Mouse (Mus musculus) midbrain, embryonic 10.5 days (tissue): Measurements from ENCODE around the gene Miox. TPM values are rescaled to one million over a fixed set of nuclear protein-coding genes. Genes with fewer than 3 reads are reported as not detected.
A peak's percentile ranks its signal among the peaks of the same experiment; 100 is the strongest.

Experiments
- DNase-seq: peaks from one replicate; pipeline ENCODE4 v3.0.0-alpha.2; 2017; ENCODE audit warnings: low spot score
- H3K27ac ChIP-seq: fragments of 300-500 bp; sonication (generic); replicated peaks from 2 replicates; pipeline ENCODE4 v1.5.1; 2016; ENCODE audit warnings: mild to moderate bottlenecking
- H3K27me3 ChIP-seq: fragments of 300-500 bp; sonication (generic); 2 replicates; pipeline ENCODE4 v1.6.1; 2016; ENCODE audit warnings: low read depth, mild to moderate bottlenecking; ENCODE audit not compliant: poor library complexity, severe bottlenecking
- H3K36me3 ChIP-seq: fragments of 300-500 bp; sonication (generic); 2 replicates; pipeline ENCODE4 v1.6.1; 2016; ENCODE audit warnings: mild to moderate bottlenecking, moderate library complexity
- H3K4me1 ChIP-seq: fragments of 300-500 bp; sonication (generic); 2 replicates; pipeline ENCODE4 v1.6.1; 2016
- H3K4me3 ChIP-seq: fragments of 300-500 bp; sonication (generic); 2 replicates; pipeline ENCODE4 v1.5.1; 2016; ENCODE audit warnings: mild to moderate bottlenecking, moderate library complexity
- H3K9me3 ChIP-seq: fragments of 300-500 bp; sonication (generic); replicated peaks from 2 replicates; pipeline ENCODE4 v1.6.1; 2016; ENCODE audit warnings: mild to moderate bottlenecking
- WGBS: fragments of 180-500 bp; shearing (Covaris S2); methylation state at CpG from one replicate; pipeline ENCODE4 v1.1.7; 2016; 5-methylcytosine and 5-hydroxymethylcytosine counted together
- microRNA-seq: library from miRNA; unstranded; fragments of <30 nt; microRNA quantifications from one replicate; pipeline ENCODE4, GENCODE M21; 2017
- polyA plus RNA-seq: library from polyadenylated mRNA; unstranded; fragments of >200 nt; fragmentation: Nextera tagmentation; extraction: Ambion mirVana; gene quantifications from 2 replicates; pipeline ENCODE4 v1.2.1, GENCODE M21; 2016

Miox gene
- polyA plus RNA-seq, 1 experiment from 2014 or later, result not detected

DNA sequence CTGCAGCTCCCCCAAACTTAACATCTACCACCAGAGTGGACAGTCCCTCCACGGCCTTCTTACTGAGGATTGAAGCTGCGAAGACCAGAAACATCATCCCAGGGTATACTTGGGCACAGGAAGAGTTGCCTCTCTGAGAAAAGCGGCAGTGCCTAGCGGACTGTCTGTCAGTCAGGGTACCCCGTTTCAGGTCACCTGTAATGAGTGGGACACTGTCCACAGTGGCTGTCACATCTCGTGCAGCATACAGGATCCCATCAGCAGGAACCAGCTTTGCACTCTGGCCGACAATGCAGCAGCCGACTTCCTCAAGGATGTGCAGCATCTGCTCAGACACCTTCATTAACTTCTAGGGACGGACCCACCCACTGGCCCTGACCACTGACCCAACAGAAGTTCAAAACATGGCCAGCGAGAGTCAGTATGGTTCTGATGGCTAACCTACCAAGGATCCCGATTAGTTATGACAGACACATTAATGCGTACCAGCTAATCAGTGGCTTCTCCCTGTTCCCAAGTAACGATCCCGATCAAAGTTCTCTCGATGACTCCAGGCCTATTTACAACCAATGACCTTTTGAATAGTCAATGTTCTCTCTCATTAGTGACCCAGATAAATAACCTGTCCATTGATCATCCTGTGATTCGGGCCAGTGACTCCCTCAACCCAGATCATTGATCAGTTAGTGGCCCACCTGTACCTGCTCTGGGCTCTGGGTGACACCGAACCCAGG lies 40.8 kb downstream of the Miox start:
- 92% methylated on average over 17 of the region's 17 CpGs for WGBS
- Histone ChIP-seq H3K27ac (no peak overlapping the region), H3K4me1 (peaks cover 52% of the 10 kb centered on the region), H3K36me3 (peaks cover 30% of the 10 kb centered on the region), H3K4me3 (peak overlapping the region; percentile 76; the same call in 1 of the 2 replicates), H3K27me3 (peaks cover 53% of the 10 kb centered on the region), H3K9me3 (no peaks in the 10 kb centered on the region)
- no peak for DNase-seq

DNA sequence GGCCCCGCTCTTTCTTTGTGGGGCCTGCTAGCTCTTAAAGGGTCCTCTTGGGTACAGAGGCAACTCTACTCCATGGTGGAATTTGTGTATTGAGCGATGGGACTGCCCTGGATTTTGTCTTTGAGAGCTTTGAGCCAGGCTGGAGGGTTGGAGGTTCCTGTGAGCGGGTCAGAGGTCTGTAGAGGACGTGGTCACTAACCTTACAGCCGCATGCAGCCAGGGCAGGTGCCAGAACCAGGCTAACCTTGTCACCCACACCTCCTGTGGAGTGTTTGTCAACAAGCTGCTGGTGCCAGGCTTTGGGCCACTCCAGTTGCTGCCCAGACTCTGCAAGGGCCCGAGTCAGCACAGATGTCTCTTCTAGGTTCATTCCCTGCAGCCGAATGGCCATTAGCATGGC lies 41.8 kb downstream of the Miox start:
- Histone ChIP-seq H3K4me3 (no peak overlapping the region), H3K27ac (no peak overlapping the region), H3K27me3 (peaks cover 64% of the 10 kb centered on the region), H3K4me1 (peaks cover 52% of the 10 kb centered on the region), H3K9me3 (no peaks in the 10 kb centered on the region), H3K36me3 (peaks cover 20% of the 10 kb centered on the region)
- no peak for DNase-seq
- WGBS, result 88% methylated on average over 7 of the region's 7 CpGs

DNA sequence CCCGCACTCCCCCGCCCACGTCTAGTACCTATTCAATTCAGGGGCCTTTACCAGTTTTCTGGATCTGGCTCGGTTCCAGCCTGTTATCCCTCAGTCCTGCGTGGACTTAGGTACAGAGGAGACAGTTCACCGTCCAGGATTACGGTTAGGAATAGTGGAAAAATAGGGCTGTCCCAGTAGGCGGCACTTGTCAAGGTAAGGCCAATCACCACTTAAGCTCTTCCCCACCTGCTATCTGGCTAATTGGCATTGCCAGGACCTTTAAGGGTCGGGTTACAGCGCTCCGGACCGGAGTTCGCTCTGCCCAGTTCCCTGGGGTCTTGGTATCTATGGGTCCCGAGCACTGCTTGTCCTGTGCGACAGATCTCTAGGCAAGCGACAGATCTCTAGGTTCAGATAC lies 42.8 kb downstream of the Miox start, which contains the start of gene Tymp:
Gene Tymp (minus strand): TSS at position 83 of the 400 bp plus-strand sequence.
- WGBS, result 24% methylated on average over 16 of the region's 16 CpGs
- Histone ChIP-seq H3K4me3 (peak within 1 kb of the TSS; percentile 24), H3K27ac (no peak within 1 kb of the TSS), H3K9me3 (no peaks in the 10 kb centered on the region), H3K36me3 (peaks cover 11% of the 10 kb centered on the region), H3K27me3 (peaks cover 73% of the 10 kb centered on the region), H3K4me1 (peaks cover 52% of the 10 kb centered on the region)
- no peak for DNase-seq

DNA sequence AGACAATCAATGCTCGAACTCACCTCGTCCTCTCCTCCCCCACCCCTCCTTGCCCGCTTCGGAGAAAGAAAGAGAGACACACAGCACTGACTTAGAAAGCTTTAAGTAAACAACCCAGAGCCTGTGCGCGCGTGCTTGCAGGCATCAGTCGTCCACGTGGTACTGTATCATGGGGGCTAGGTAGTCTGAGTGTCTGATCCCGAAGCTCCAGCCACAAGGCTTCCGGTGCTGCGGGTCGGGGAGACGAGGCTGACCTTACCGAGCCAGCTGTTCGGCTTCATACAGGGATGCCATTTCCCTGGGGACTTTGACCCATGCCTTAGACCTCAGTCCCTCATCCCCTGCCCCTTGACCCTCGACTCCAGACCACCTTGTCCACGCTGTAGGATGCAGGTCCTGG lies 43.2 kb downstream of the Miox start:
- DNase-seq, result no peak
- peaks cover 50% of the 10 kb centered on the region for H3K4me1 ChIP-seq
- no peaks in the 10 kb centered on the region for H3K9me3 ChIP-seq
- peaks cover 76% of the 10 kb centered on the region for H3K27me3 ChIP-seq
- peak overlapping the region; percentile 24 for H3K4me3 ChIP-seq
- WGBS, result 4% methylated on average over 18 of the region's 18 CpGs
- no peak overlapping the region for H3K27ac ChIP-seq
- H3K36me3 ChIP-seq, result peaks cover 6% of the 10 kb centered on the region

DNA sequence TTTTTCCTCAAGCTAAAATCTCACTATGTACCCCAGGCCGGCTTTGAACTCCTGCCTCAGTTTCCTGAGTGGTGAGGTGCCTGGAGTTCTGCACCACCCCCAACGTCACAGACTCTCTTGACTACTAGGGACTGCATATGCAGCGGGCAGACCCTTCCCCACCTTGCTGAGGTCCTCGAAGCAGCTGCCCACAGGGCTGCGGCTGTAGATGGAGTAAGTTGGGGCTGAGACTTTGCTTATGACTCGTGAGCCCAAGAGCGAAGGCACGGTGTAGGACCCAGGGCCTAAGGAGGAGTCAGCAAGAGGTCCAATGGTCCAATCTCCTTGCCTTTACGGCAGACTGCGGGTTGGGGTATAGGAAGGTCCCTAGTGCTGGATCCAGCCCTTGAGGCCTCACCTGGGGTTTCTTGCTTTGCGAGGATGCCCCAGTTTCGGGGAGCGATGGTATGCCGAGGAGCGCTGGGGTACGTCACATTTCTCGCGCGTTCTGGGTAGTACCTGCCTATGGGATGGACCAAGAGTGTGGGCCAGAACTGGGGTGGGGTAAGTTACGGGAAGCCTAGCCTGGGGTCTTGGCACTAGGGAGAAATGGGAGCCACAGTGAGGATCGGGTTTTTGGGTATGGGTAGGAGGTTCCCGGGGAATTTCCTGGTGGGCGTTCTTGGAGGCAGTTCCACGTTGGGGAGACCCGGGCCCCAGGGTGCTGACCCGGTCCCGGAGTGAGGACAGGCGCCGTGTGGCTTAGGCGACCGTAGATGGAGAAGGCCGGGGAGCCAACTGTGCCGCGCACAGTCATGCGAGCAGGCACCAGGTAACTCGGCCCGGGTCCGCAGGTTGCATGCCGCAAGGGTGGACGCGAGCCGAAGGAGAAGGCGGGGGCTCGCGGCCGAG lies 44.0 kb downstream of the Miox start:
- DNase-seq, result no peak
- WGBS, result 9% methylated on average over 46 of the region's 46 CpGs
- H3K4me3 ChIP-seq, result peak overlapping the region; percentile 56
- H3K27ac ChIP-seq, result peak overlapping the region; percentile 10; the same call in 1 of the 2 replicates
- H3K27me3 ChIP-seq, result peaks cover 76% of the 10 kb centered on the region
- H3K9me3 ChIP-seq, result no peaks in the 10 kb centered on the region
- no peaks in the 10 kb centered on the region for H3K36me3 ChIP-seq
- peaks cover 42% of the 10 kb centered on the region for H3K4me1 ChIP-seq

DNA sequence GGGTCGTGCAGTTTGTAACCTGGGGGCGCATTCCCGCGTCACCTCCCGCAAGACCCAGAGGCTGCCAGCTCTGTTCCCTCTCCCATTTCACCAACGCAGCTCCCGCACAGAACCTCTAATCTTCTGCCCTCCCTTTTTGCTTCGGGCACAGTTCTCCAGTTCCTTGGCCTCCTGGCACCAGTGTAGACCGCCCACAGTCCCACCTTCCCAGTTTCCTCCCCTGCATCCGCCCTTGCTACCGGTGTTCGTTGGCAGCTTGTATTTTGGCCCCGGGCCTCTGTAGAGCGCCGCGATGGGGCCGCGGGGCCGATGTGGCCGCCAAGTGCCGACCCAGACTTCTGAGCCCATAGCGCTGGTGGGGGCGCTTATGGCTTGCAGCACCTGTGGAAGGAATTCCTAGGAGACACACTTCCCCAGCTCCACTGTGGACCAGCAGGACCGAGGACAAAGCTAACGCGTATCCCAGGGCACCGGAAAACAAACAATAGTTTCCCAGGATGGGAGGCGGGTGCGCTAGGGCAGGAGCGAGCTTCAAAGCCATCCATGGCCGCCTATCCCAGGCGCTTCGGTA lies 44.7 kb downstream of the Miox start, which contains the start of gene Odf3b:
Gene Odf3b (minus strand): TSS at position 452 of the 571 bp plus-strand sequence.
- Histone ChIP-seq H3K9me3 (no peaks in the 10 kb centered on the region), H3K36me3 (no peaks in the 10 kb centered on the region), H3K27ac (peak within 1 kb of the TSS; percentile 10), H3K4me1 (peaks cover 35% of the 10 kb centered on the region), H3K4me3 (peak within 1 kb of the TSS; percentile 56), H3K27me3 (peaks cover 79% of the 10 kb centered on the region)
- peak; percentile 58 for DNase-seq
- WGBS, result under 1% methylated on average over 33 of the region's 33 CpGs

DNA sequence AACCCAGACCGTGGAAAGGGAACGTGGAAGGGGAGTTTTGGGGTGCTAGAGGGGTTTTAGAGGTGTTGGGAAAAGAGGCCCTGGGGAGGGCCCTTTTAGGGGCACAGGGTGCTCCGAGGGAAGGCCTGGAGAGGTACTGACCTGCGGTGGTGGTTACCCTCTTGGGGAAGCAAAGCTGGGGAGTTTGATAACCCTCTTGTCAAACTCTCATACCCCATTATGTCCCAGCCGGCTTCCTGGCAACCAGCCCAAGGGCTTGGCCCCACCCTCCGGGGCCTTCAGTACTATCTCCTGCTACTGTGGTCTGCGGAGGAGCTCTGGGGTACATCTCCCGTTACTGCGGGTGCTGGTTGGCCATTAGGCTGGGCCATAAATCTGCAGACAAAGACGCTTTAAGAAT lies 45.2 kb downstream of the Miox start:
- DNase-seq, result no peak
- 17% methylated on average over 10 of the region's 10 CpGs for WGBS
- Histone ChIP-seq H3K27ac (peak overlapping the region; percentile 10; the same call in 1 of the 2 replicates), H3K27me3 (peaks cover 79% of the 10 kb centered on the region), H3K4me1 (peaks cover 30% of the 10 kb centered on the region), H3K36me3 (no peaks in the 10 kb centered on the region), H3K9me3 (no peaks in the 10 kb centered on the region), H3K4me3 (peak overlapping the region; percentile 56)

DNA sequence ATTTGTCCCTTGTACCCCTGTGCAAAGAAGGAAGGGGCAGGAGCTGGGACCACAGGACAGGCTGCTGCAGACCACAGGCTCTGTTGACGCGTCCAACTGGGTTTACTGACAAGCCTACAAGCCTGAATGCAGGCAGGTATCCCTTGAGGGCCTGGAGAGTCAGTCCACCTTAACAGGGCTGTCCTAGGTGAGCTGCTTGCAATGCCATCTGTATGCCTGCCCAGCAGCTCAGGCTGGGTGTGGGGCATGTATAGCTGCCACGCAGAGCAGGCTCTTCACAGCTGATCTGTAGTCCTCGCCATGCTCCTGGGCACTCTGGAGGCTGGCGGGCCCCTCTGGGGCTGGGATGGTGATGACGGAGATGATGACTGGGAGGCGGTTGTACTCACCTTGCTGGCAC lies 50.4 kb downstream of the Miox start, which contains the start of gene Klhdc7b:
Gene Klhdc7b (plus strand): TSS at position 301 of the 400 bp plus-strand sequence.
- Histone ChIP-seq H3K9me3 (no peaks in the 10 kb centered on the region), H3K4me1 (peaks cover under 1% of the 10 kb centered on the region), H3K27ac (no peak within 1 kb of the TSS), H3K36me3 (no peaks in the 10 kb centered on the region), H3K27me3 (peaks cover 47% of the 10 kb centered on the region), H3K4me3 (no peak within 1 kb of the TSS)
- no peak for DNase-seq
- WGBS, result 86% methylated on average over 7 of the region's 7 CpGs

Small RNA genes lying within 50 kb of the gene (microRNA-seq; reads per million reads assigned to microRNA genes)
- gene Mir6959, result not detected

Other genes with a start within 250 kb of the Miox start
- 16.2 and 19.3 TPM in 2 replicates for gene Selenoo, start 245.3 kb upstream of the Miox start, polyA plus RNA-seq
- gene Tubgcp6, start 211.3 kb upstream of the Miox start, polyA plus RNA-seq, result 24.7 and 25.6 TPM in 2 replicates
- 18.7 and 20.3 TPM in 2 replicates for gene Hdac10, start 205.7 kb upstream of the Miox start, polyA plus RNA-seq
- 31.8 and 36.7 TPM in 2 replicates for gene Mapk12, start 193.7 kb upstream of the Miox start, polyA plus RNA-seq
- 38.8 and 47.4 TPM in 2 replicates for gene Mapk11, start 184.8 kb upstream of the Miox start, polyA plus RNA-seq
- 130 and 144 TPM in 2 replicates for gene Plxnb2, start 153.6 kb upstream of the Miox start, polyA plus RNA-seq
- 27.7 and 37.3 TPM in 2 replicates for gene Dennd6b, start 137.9 kb upstream of the Miox start, polyA plus RNA-seq
- 25.4 and 41.8 TPM in 2 replicates for gene Ppp6r2, start 122.8 kb upstream of the Miox start, polyA plus RNA-seq
- gene Sbf1, start 19.1 kb upstream of the Miox start, polyA plus RNA-seq, result 78.3 and 93.5 TPM in 2 replicates
- 0.20 and 0.21 TPM in 2 replicates for gene Adm2, start 11.7 kb upstream of the Miox start, polyA plus RNA-seq
- 53.7 and 56.2 TPM in 2 replicates for gene Lmf2, start 21.3 kb downstream of the Miox start, polyA plus RNA-seq
- gene Ncaph2, start 21.3 kb downstream of the Miox start, polyA plus RNA-seq, result 191 and 197 TPM in 2 replicates
- 6.4 and 7.1 TPM in 2 replicates for gene Sco2, start 39.4 kb downstream of the Miox start, polyA plus RNA-seq
- 1.5 and 1.6 TPM in 2 replicates for gene Tymp, start 42.6 kb downstream of the Miox start, polyA plus RNA-seq
- gene Odf3b, start 44.9 kb downstream of the Miox start, polyA plus RNA-seq, result 0.11 and 0.99 TPM in 2 replicates
- gene Klhdc7b, start 50.5 kb downstream of the Miox start, polyA plus RNA-seq, result not detected in 2 replicates
- not detected in 2 replicates for gene Syce3, start 76.1 kb downstream of the Miox start, polyA plus RNA-seq
- 0.83 and 0.97 TPM in 2 replicates for gene Cpt1b, start 91.5 kb downstream of the Miox start, polyA plus RNA-seq
- gene C730034F03Rik, start 95.2 kb downstream of the Miox start, polyA plus RNA-seq, result 4.7 and 5.4 TPM in 2 replicates
- gene Gm44502, start 95.3 kb downstream of the Miox start, polyA plus RNA-seq, result 0.20 TPM in 1 of 2 replicates, not detected in the other
- gene Chkb, start 95.5 kb downstream of the Miox start, polyA plus RNA-seq, result 44.1 and 53.4 TPM in 2 replicates
- gene Mapk8ip2, start 119.5 kb downstream of the Miox start, polyA plus RNA-seq, result 26.4 and 38.3 TPM in 2 replicates
- gene Arsa, start 143.0 kb downstream of the Miox start, polyA plus RNA-seq, result 13.5 and 14.0 TPM in 2 replicates
- 2.1 and 2.6 TPM in 2 replicates for gene Shank3, start 165.2 kb downstream of the Miox start, polyA plus RNA-seq
- gene Acr, start 233.9 kb downstream of the Miox start, polyA plus RNA-seq, result 0.10 and 0.47 TPM in 2 replicates